Mouse (Mus musculus) cortical plate, adult 2 months (tissue): ENCODE measurements at regions not wholly inside any gene's neighbourhood (a gene's known extent, or its start where the extent isn't known, plus 50 kb on each side); places are given as distances from the start of the nearest gene placed in this dataset.

Experiments used
- CTCF ChIP-seq: fragments of 200-500 bp; IDR thresholded peaks from 2 replicates; pipeline ENCODE4 v1.5.1; 2011; ENCODE audit warnings: mild to moderate bottlenecking, control low read depth, low read length; ENCODE audit not compliant: insufficient read depth; ENCODE audit errors: extremely low read depth
- POLR2A ChIP-seq: fragments of 200-500 bp; IDR thresholded peaks from 2 replicates; pipeline ENCODE4 v1.6.1; 2011; ENCODE audit warnings: mild to moderate bottlenecking, low read length, control low read depth; ENCODE audit not compliant: insufficient read depth; ENCODE audit errors: extremely low read depth

- TF ChIP-seq POLR2A, result no peak
- no peak for TF ChIP-seq CTCF
These were observed 354.7 kb upstream of the Mki67 start for GRCm38 (mm10) chr7:136070881-136071280.
